Mouse (Mus musculus) frontal cortex, postnatal 36 days (tissue): ENCODE measurements around the gene Spem2.
"Not testable (repeated sequence)": the region's sequence is repeated elsewhere in the genome, so short reads cannot be mapped to it uniquely, and the experiment has no call there.

ENCODE experiments used
- DNase-seq, 2 experiments: peaks; one replicate each; pipeline ENCODE4 v3.0.0; 2022; ENCODE audit warnings: low spot score in 2 of 2

Spem2 gene

GRCm38 (mm10) chr11:69818365-69818764 is at the start of gene Spem2:
Gene Spem2 (minus strand): TSS chr11:69818465.
- no peak for DNase-seq

GRCm38 (mm10) chr11:69867335-69867734 is 49.1 kb upstream of the Spem2 start:
- no peak for DNase-seq

GRCm38 (mm10) chr11:69865561-69865960 is 47.3 kb upstream of the Spem2 start:
- no peak for DNase-seq

- no peak for DNase-seq
Observed at GRCm38 (mm10) chr11:69864138-69864860, 46.0 kb upstream of the Spem2 start.

- DNase-seq, result not testable (repeated sequence)
Observed at GRCm38 (mm10) chr11:69863729-69864128, 45.5 kb upstream of the Spem2 start.

GRCm38 (mm10) chr11:69858113-69858998 is 40.1 kb upstream of the Spem2 start, which contains the start of gene Tnk1:
Gene Tnk1 (minus strand): TSS chr11:69858730.
- no peak for DNase-seq

- DNase-seq, result no peak
Observed at GRCm38 (mm10) chr11:69855347-69855746, 37.1 kb upstream of the Spem2 start.

GRCm38 (mm10) chr11:69854680-69855079 is 36.4 kb upstream of the Spem2 start:
- no peak for DNase-seq

GRCm38 (mm10) chr11:69853994-69854393 is 35.7 kb upstream of the Spem2 start:
- no peak for DNase-seq

GRCm38 (mm10) chr11:69850754-69851153 is 32.5 kb upstream of the Spem2 start:
- no peak for DNase-seq

- no peak for DNase-seq
Observed at GRCm38 (mm10) chr11:69849884-69850283, 31.6 kb upstream of the Spem2 start.

- DNase-seq, result no peak
Observed at GRCm38 (mm10) chr11:69849128-69849527, 30.9 kb upstream of the Spem2 start.

GRCm38 (mm10) chr11:69848021-69848420 is 29.8 kb upstream of the Spem2 start:
- DNase-seq, result no peak

GRCm38 (mm10) chr11:69846738-69847688 is 28.7 kb upstream of the Spem2 start:
- DNase-seq, result no peak

- DNase-seq, result peak; percentile 87 to 89
Observed at GRCm38 (mm10) chr11:69846198-69846680, 28.0 kb upstream of the Spem2 start, which contains the start of gene Plscr3. Gene Plscr3 (plus strand): TSS chr11:69846376.

- no peak for DNase-seq
Observed at GRCm38 (mm10) chr11:69838714-69839104, 20.4 kb upstream of the Spem2 start.

- peak; percentile 97 to 99 for DNase-seq
Observed at GRCm38 (mm10) chr11:69837952-69838713, 19.9 kb upstream of the Spem2 start, which contains the start of gene Tmem256. Gene Tmem256 (plus strand): TSS chr11:69838514.

GRCm38 (mm10) chr11:69837604-69837951 is 19.3 kb upstream of the Spem2 start, which contains the start of gene Nlgn2:
Gene Nlgn2 (minus strand): TSS chr11:69837784.
- no peak for DNase-seq

- DNase-seq, result peak; percentile 42 to 51
Observed at GRCm38 (mm10) chr11:69836703-69837576, 18.7 kb upstream of the Spem2 start.

- no peak for DNase-seq
Observed at GRCm38 (mm10) chr11:69835966-69836335, 17.7 kb upstream of the Spem2 start.
